Mouse (Mus musculus): ENCODE results near the gene Inpp5a. TPM values are rescaled to one million over a fixed set of nuclear protein-coding genes. Genes with fewer than 3 reads are reported as not detected.

Inpp5a gene
- polyA plus RNA-seq (2015; fragmentation: Nextera tagmentation; extraction: Ambion mirVana), result 65.5 and 72.0 TPM in 2 replicates

DNA sequence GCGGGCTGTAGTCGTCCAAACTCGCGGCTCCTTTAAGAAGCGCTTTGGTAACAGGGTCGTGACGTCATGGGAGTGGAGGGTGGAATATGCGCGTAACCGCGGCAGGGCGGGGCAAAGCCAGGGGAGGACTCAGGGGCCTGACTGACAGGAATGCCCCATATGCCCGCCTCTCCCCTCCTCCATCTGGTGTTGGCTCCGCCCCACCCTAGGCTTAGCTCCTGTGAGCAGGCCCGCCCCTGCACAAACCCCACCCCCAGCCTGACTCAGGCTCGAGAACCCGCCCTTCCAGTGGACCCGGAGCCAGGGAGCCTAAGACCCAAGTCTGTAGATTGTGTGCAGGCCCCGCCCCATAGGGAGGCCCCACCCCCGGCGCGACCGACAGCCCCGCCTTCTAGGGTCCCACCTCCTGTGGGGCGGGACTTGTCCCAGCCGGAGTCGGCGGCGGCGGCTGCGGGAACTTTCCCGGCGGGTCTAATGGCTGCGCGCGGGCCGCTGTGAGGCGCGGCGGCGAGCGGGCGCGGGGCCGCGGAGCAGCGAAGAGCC lies at the start of gene Inpp5a:
TSS of gene Inpp5a (plus strand) at position 440 of the 543 bp plus-strand sequence.

GRCm38 (mm10) chr7:139582595-139582994 lies 193.7 kb downstream of the Inpp5a start, which contains the start of gene Nkx6-2:
TSS of gene Nkx6-2 (minus strand) at chr7:139582797.

Other genes with a start within 250 kb of the Inpp5a start
- gene Lrrc27, start 176.1 kb upstream of the Inpp5a start, polyA plus RNA-seq (2015; fragmentation: Nextera tagmentation; extraction: Ambion mirVana), result 21.8 and 23.9 TPM in 2 replicates
- gene Stk32c, start 175.8 kb upstream of the Inpp5a start, polyA plus RNA-seq (2015; fragmentation: Nextera tagmentation; extraction: Ambion mirVana), result 0.22 and 0.33 TPM in 2 replicates
- 27.0 and 28.4 TPM in 2 replicates for gene Pwwp2b, start 140.6 kb upstream of the Inpp5a start, polyA plus RNA-seq (2015; fragmentation: Nextera tagmentation; extraction: Ambion mirVana)
- 0.12 TPM in 2 replicates for gene Nkx6-2, start 193.7 kb downstream of the Inpp5a start, polyA plus RNA-seq (2015; fragmentation: Nextera tagmentation; extraction: Ambion mirVana)